Mouse (Mus musculus) stomach, postnatal 0 days (tissue): ENCODE measurements around the gene Mia3. TPM values are rescaled to one million over a fixed set of nuclear protein-coding genes. Genes with fewer than 3 reads are reported as not detected.
"Not testable (repeated sequence)": the region's sequence is repeated elsewhere in the genome, so short reads cannot be mapped to it uniquely, and the experiment has no call there.

Experiments used
- ATAC-seq: fragments of 200-750 bp; cut with Nextera tagmentation; 2 replicates; pipeline ENCODE4 v1.8.0; 2017; ENCODE audit not compliant: low FRiP score, low TSS enrichment
- DNase-seq: peaks from one replicate; pipeline ENCODE4 v3.0.0-alpha.2; 2016; ENCODE audit warnings: low spot score
- H3K27ac ChIP-seq: fragments of 300-500 bp; sonication (generic); replicated peaks from 2 replicates; pipeline ENCODE4 v1.5.1; 2014; ENCODE audit warnings: mild to moderate bottlenecking, control low read depth
- H3K27me3 ChIP-seq: fragments of 300-500 bp; sonication (generic); 2 replicates; pipeline ENCODE4 v1.6.1; 2014; ENCODE audit warnings: low read length; ENCODE audit not compliant: control insufficient read depth, insufficient read depth
- H3K36me3 ChIP-seq: fragments of 300-500 bp; sonication (generic); 2 replicates; pipeline ENCODE4 v1.6.1; 2014; ENCODE audit warnings: low read length, mixed read lengths; ENCODE audit not compliant: control insufficient read depth, insufficient read depth
- H3K4me1 ChIP-seq: fragments of 300-500 bp; sonication (generic); replicated peaks from 2 replicates; pipeline ENCODE4 v1.6.1; 2014; ENCODE audit warnings: antibody characterized with exemption; ENCODE audit not compliant: control insufficient read depth, insufficient read depth
- H3K4me2 ChIP-seq: fragments of 300-500 bp; sonication (generic); replicated peaks from 2 replicates; pipeline ENCODE4 v1.6.1; 2014; ENCODE audit warnings: low read depth, mild to moderate bottlenecking, control low read depth, moderate library complexity
- H3K4me3 ChIP-seq: fragments of 300-500 bp; sonication (generic); 2 replicates; pipeline ENCODE4 v1.5.1; 2014; ENCODE audit warnings: low read depth, low read length, control low read depth
- H3K9ac ChIP-seq: fragments of 300-500 bp; sonication (generic); 2 replicates; pipeline ENCODE4 v1.6.1; 2014; ENCODE audit warnings: mild to moderate bottlenecking, low read length, control low read depth, mixed read lengths
- H3K9me3 ChIP-seq: fragments of 300-500 bp; sonication (generic); 2 replicates; pipeline ENCODE4 v1.6.1; 2016; ENCODE audit warnings: low read length; ENCODE audit not compliant: control insufficient read depth
- CTCF ChIP-seq: IDR thresholded peaks from 2 replicates; pipeline ENCODE4 v1.5.1; 2016; ENCODE audit warnings: antibody characterized with exemption, low read depth, mild to moderate bottlenecking, moderate library complexity
- EP300 ChIP-seq: optimal IDR thresholded peaks from 2 replicates; pipeline ENCODE3; 2016; ENCODE audit warnings: antibody characterized with exemption
- WGBS: fragments of 180-500 bp; shearing (Covaris S2); extraction: QIAGEN DNeasy Blood & Tissue Kit; methylation state at CpG from one replicate; pipeline ENCODE4 v1.1.7; 2014; 5-methylcytosine and 5-hydroxymethylcytosine counted together
- polyA plus RNA-seq: library from polyadenylated mRNA; unstranded; fragments of >200 nt; fragmentation: Nextera tagmentation; extraction: Ambion mirVana; gene quantifications from 2 replicates; pipeline ENCODE4 v1.2.1, GENCODE M21; 2015

Mia3 gene
- polyA plus RNA-seq, 1 experiment from 2014 or later = 56.9 TPM

DNA sequence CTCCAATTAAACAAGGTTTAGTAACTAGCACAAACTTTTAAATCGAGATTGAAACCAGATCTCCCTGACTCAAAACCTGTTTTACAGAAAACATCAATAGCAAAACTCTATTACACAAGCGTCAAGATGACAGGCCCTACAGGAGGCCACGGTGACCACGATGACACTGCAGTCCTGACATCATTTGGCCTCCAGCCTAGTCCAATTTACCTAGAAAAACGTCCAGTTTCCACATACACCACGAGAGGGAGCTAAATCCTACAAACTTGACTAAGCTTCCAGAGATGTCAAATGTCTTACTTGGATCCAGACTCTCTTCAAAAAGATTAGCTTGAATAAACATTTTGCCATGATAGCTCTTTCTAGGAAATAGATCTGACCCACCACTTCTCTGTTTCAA, 19.5 kb downstream of the Mia3 start:
- peaks cover 19% of the 10 kb centered on the region; the same call in 1 of the 2 replicates for H3K36me3 ChIP-seq
- H3K4me1 ChIP-seq = no peaks in the 10 kb centered on the region
- no peak overlapping the region for H3K4me2 ChIP-seq
- DNase-seq = peak; percentile 56
- TF ChIP-seq EP300 (no peak), CTCF (peak; percentile 83)
- H3K4me3 ChIP-seq = no peak overlapping the region
- no peaks in the 10 kb centered on the region for H3K27me3 ChIP-seq
- ATAC-seq = peak; percentile 41; the same call in 1 of the 2 replicates
- 15% methylated on average over 6 of the region's 6 CpGs for WGBS
- no peaks in the 10 kb centered on the region for H3K9me3 ChIP-seq
- no peak overlapping the region for H3K9ac ChIP-seq
- no peak overlapping the region for H3K27ac ChIP-seq

DNA sequence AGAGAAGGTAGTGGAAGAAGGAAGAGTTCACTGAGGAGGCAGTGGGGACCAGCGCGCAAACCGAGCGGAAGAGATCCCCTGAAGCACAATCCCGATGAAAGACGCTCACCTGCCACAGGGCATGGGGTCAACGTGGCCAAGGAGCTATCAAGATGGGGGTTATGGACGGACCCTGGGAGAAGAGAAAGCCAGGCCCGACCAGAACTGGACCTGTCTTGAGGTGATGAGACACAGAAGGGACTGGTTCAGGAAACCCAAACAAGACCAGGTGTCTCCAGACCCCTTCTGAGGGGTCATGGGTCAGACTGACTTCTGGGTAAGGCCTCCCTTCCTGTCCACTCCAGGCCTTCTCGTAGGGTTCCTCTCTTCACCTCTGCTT, 23.5 kb downstream of the Mia3 start:
- WGBS = 5% methylated on average over 10 of the region's 10 CpGs
- peak overlapping the region; percentile 94 for H3K27ac ChIP-seq
- H3K4me1 ChIP-seq = no peaks in the 10 kb centered on the region
- H3K36me3 ChIP-seq = peaks cover 11% of the 10 kb centered on the region; the same call in 1 of the 2 replicates
- peak overlapping the region; percentile 72 for H3K4me2 ChIP-seq
- H3K4me3 ChIP-seq = peak overlapping the region; percentile 95
- H3K9me3 ChIP-seq = no peaks in the 10 kb centered on the region
- no peaks in the 10 kb centered on the region for H3K27me3 ChIP-seq
- TF ChIP-seq EP300 = no peak
- no peak for TF ChIP-seq CTCF
- ATAC-seq (no peak), DNase-seq (no peak)
- H3K9ac ChIP-seq = peak overlapping the region; percentile 95

- under 1% methylated on average over 66 of the region's 72 CpGs for WGBS
- peak; percentile 98 for DNase-seq
- no peaks in the 10 kb centered on the region for H3K27me3 ChIP-seq
These were observed 24.2 kb downstream of the Mia3 start for GRCm38 (mm10) chr1:183344886-183345816.

DNA sequence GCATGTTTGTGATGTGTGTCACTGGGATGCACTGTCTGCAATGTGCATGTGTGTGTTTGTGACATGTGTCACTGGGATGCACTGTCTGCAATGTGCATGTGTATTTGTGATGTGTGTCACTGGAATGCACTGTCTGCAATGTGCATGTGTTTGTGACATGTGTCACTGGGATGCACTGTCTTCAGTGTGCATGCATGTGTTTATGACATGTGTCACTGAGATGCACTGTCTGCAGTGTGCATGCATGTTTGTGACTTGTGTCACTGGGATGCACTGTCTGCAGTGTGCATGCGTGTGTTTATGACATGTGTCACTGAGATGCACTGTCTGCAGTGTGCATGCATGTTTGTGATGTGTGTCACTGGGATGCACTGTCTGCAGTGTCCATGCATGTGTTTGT, 26.5 kb downstream of the Mia3 start:
- not testable (repeated sequence) for ATAC-seq, H3K4me2 ChIP-seq, H3K4me3 ChIP-seq, H3K27ac ChIP-seq, H3K9me3 ChIP-seq, H3K9ac ChIP-seq, H3K4me1 ChIP-seq, DNase-seq, H3K27me3 ChIP-seq
- peaks cover 15% of the 10 kb centered on the region for H3K36me3 ChIP-seq
- WGBS = 100% methylated on average over 1 of the region's 1 CpGs

More at GRCm38 (mm10) chr1:183344886-183345816, 24.2 kb downstream of the Mia3 start:
- peaks cover 11% of the 10 kb centered on the region; the same call in 1 of the 2 replicates for H3K36me3 ChIP-seq
- peak overlapping the region; percentile 95 for H3K9ac ChIP-seq
- H3K27ac ChIP-seq = peak overlapping the region; percentile 94
- H3K4me3 ChIP-seq = peak overlapping the region; percentile 95
- TF ChIP-seq EP300 = no peak
- TF ChIP-seq CTCF = no peak
- peak overlapping the region; percentile 72 for H3K4me2 ChIP-seq
- H3K4me1 ChIP-seq = no peaks in the 10 kb centered on the region
- ATAC-seq = peak; percentile 96
- H3K9me3 ChIP-seq = no peaks in the 10 kb centered on the region

- no peak for ATAC-seq
- Histone ChIP-seq H3K27me3 (no peaks in the 10 kb centered on the region), H3K9me3 (no peaks in the 10 kb centered on the region), H3K27ac (no peak overlapping the region), H3K4me3 (no peak overlapping the region), H3K4me2 (no peak overlapping the region), H3K9ac (no peak overlapping the region), H3K36me3 (peaks cover 30% of the 10 kb centered on the region), H3K4me1 (no peaks in the 10 kb centered on the region)
- TF ChIP-seq EP300 (no peak), CTCF (no peak)
- no peak for DNase-seq
- 82% methylated on average over 8 of the region's 8 CpGs for WGBS
These were observed 42.2 kb downstream of the Mia3 start for GRCm38 (mm10) chr1:183327171-183327570.

GRCm38 (mm10) chr1:183324433-183324832, 44.9 kb downstream of the Mia3 start:
- Histone ChIP-seq H3K9ac (no peak overlapping the region), H3K27me3 (no peaks in the 10 kb centered on the region), H3K9me3 (no peaks in the 10 kb centered on the region), H3K27ac (no peak overlapping the region), H3K4me1 (no peaks in the 10 kb centered on the region), H3K4me3 (no peak overlapping the region), H3K4me2 (no peak overlapping the region), H3K36me3 (peaks cover 16% of the 10 kb centered on the region)
- 93% methylated on average over 6 of the region's 6 CpGs for WGBS
- DNase-seq (no peak), ATAC-seq (no peak)
- no peak for TF ChIP-seq CTCF
- no peak for TF ChIP-seq EP300
